Mouse (Mus musculus) lung, adult 2 months (tissue): ENCODE data around the gene Macrod2.

ENCODE experiments used
- CTCF ChIP-seq: fragments of 200-500 bp; IDR thresholded peaks from 2 replicates; pipeline ENCODE4 v1.5.1; 2011; ENCODE audit warnings: mild to moderate bottlenecking, low read length, control low read depth; ENCODE audit not compliant: insufficient read depth
- POLR2A ChIP-seq: fragments of 200-500 bp; IDR thresholded peaks from 2 replicates; pipeline ENCODE4 v1.6.1; 2011; ENCODE audit warnings: low read depth, mild to moderate bottlenecking, control low read depth, low read length, borderline replicate concordance; ENCODE audit errors: extremely low read depth

DNA sequence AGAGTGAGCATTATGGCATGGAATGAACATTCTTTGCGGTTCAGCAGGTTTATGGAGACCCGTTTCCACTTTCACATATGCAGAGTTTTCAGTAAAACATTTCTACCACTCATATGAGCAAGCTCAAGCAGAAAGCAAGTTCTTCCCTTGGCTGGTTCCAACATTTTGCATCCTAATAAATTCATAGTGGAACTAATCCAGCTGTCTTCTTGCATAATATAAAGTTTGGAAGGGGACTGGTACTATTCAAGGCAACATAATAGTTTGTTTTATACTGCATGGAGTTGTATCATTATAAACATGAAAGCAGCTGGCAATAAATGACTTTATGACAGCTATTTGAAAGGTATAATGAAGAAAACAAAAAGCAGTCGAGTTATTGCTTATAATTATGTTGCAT lies 1320.0 kb downstream of the Macrod2 start:
- TF ChIP-seq CTCF (no peak), POLR2A (no peak)
